Mouse (Mus musculus): ENCODE measurements around the gene Tom1.

DNA sequence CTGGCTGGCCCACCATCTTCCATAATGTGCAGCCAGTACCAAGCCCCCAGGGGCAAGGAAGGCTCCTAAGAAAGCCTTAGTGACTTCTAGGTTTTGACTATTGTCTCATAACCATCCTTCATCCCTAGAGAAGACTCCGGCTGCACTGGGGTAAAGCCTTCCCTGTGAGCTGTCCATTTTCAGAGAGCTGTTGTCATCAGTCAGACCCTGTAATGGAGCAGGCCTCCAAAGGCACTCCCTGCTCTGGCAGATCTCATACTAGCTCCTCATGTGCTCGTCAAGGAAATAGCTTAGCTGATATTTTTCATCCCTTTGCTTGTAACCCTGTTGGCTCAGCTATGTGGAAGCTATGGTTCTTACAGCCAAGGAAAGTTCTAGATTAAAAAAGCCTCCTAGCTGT is 27.3 kb downstream of the Tom1 start:
- no peak for TF ChIP-seq EP300 (IDR thresholded peaks at IDR 0.05; ENCODE audit: low read depth)
- TF ChIP-seq CTCF (IDR thresholded peaks at IDR 0.05; ENCODE audit: low read depth), result no peak

Measured in liver, postnatal 0 days (tissue).